Comparison of ENCODE assay signal across 21 mouse cellular contexts in genomic region chr17:70828569-70828968, GRCm38 (mm10).
"Had no signal": no experiment of that assay in that cellular context is flagged by ENCODE, and none has a peak within 500 bp of the region (broad histone marks: within the 10 kb centered on the region; RNA-seq: fewer than 3 reads in every experiment).

No protein-coding gene starts in this region.

- H3K4me3 ChIP-seq: kidney, embryonic 15.5 days; limb, embryonic 13.5 days; liver, embryonic 13.5 days; midbrain, embryonic 12.5 days; midbrain, embryonic 15.5 days; neural tube, embryonic 12.5 days; neural tube, embryonic 15.5 days; stomach, embryonic 15.5 days had no signal

- H3K9me3 ChIP-seq: kidney, embryonic 15.5 days; limb, embryonic 13.5 days; liver, embryonic 13.5 days; midbrain, embryonic 12.5 days; midbrain, embryonic 15.5 days; neural tube, embryonic 12.5 days; neural tube, embryonic 15.5 days; stomach, embryonic 15.5 days had no signal

- H3K27ac ChIP-seq: kidney, embryonic 15.5 days; limb, embryonic 13.5 days; liver, embryonic 13.5 days; midbrain, embryonic 12.5 days; midbrain, embryonic 15.5 days; neural tube, embryonic 12.5 days; neural tube, embryonic 15.5 days; stomach, embryonic 15.5 days had no signal

- H3K36me3 ChIP-seq: kidney, embryonic 15.5 days; limb, embryonic 13.5 days; liver, embryonic 13.5 days; midbrain, embryonic 12.5 days; midbrain, embryonic 15.5 days; neural tube, embryonic 12.5 days; neural tube, embryonic 15.5 days had no signal

- H3K27me3 ChIP-seq: kidney, embryonic 15.5 days; limb, embryonic 13.5 days; neural tube, embryonic 12.5 days; neural tube, embryonic 15.5 days; stomach, embryonic 15.5 days had no signal

- ATAC-seq: midbrain, embryonic 15.5 days had no signal

- H3K9ac ChIP-seq: kidney, embryonic 15.5 days; limb, embryonic 13.5 days; liver, embryonic 13.5 days; midbrain, embryonic 12.5 days; midbrain, embryonic 15.5 days; neural tube, embryonic 12.5 days; neural tube, embryonic 15.5 days; stomach, embryonic 15.5 days had no signal

- H3K4me2 ChIP-seq: kidney, embryonic 15.5 days; limb, embryonic 13.5 days; liver, embryonic 13.5 days; midbrain, embryonic 12.5 days; midbrain, embryonic 15.5 days; neural tube, embryonic 12.5 days; neural tube, embryonic 15.5 days; stomach, embryonic 15.5 days had no signal

- DNase-seq: kidney, adult 8-10 months; kidney, postnatal 10 days; kidney, postnatal 4 days; left cerebral cortex, postnatal 4 days; liver, embryonic 13.5 days; lung, adult 2 months; lung, postnatal 14 days; lung, postnatal 4 days; right cerebral cortex, adult 18-20 months; right cerebral cortex, postnatal 14 days; right cerebral cortex, postnatal 4 days; spleen, adult 18-20 months; thymus, adult 2 months; thymus, postnatal 14 days had no signal

- H3K4me1 ChIP-seq: limb, embryonic 13.5 days; liver, embryonic 13.5 days; midbrain, embryonic 12.5 days; midbrain, embryonic 15.5 days; neural tube, embryonic 12.5 days; neural tube, embryonic 15.5 days; stomach, embryonic 15.5 days had no signal
